Mouse (Mus musculus) lung, postnatal 0 days (tissue): ENCODE measurements around the gene Msantd1. TPM values are rescaled to one million over a fixed set of nuclear protein-coding genes. Genes with fewer than 3 reads are reported as not detected.
"Not testable (repeated sequence)": the region's sequence is repeated elsewhere in the genome, so short reads cannot be mapped to it uniquely, and the experiment has no call there.

Source experiments
- ATAC-seq: fragments of 200-750 bp; cut with Nextera tagmentation; 2 replicates; pipeline ENCODE4 v1.8.0; 2017; ENCODE audit warnings: moderate library complexity
- DNase-seq: peaks from one replicate; pipeline ENCODE4 v3.0.0-alpha.2; 2016; ENCODE audit warnings: low spot score
- H3K27ac ChIP-seq: fragments of 300-500 bp; sonication (generic); 2 replicates; pipeline ENCODE4 v1.5.1; 2014; ENCODE audit warnings: antibody characterized with exemption, mild to moderate bottlenecking, low read length, mixed read lengths
- H3K27me3 ChIP-seq: fragments of 300-500 bp; sonication (generic); replicated peaks from 2 replicates; pipeline ENCODE4 v1.6.1; 2014; ENCODE audit warnings: low read length, mixed read lengths; ENCODE audit not compliant: insufficient read depth
- H3K36me3 ChIP-seq: fragments of 300-500 bp; sonication (generic); 2 replicates; pipeline ENCODE4 v1.6.1; 2014; ENCODE audit warnings: low read length, mixed read lengths; ENCODE audit not compliant: insufficient read depth
- H3K4me1 ChIP-seq: fragments of 300-500 bp; sonication (generic); 2 replicates; pipeline ENCODE4 v1.6.1; 2014; ENCODE audit warnings: antibody characterized with exemption, low read depth, low read length, mixed read lengths; ENCODE audit not compliant: insufficient read depth
- H3K4me2 ChIP-seq: fragments of 300-500 bp; sonication (generic); replicated peaks from 2 replicates; pipeline ENCODE4 v1.6.1; 2014; ENCODE audit warnings: low read depth, mild to moderate bottlenecking, low read length, moderate library complexity, mixed read lengths
- H3K4me3 ChIP-seq: fragments of 300-500 bp; sonication (generic); 2 replicates; pipeline ENCODE4 v1.5.1; 2014; ENCODE audit warnings: low read depth, low read length
- H3K9ac ChIP-seq: fragments of 300-500 bp; sonication (generic); replicated peaks from 2 replicates; pipeline ENCODE4 v1.6.1; 2014; ENCODE audit warnings: low read depth, mild to moderate bottlenecking
- H3K9me3 ChIP-seq: fragments of 300-500 bp; sonication (generic); 2 replicates; pipeline ENCODE4 v1.6.1; 2016; ENCODE audit warnings: low read length, mixed read lengths
- CTCF ChIP-seq: IDR thresholded peaks from 2 replicates; pipeline ENCODE4 v1.5.1; 2016; ENCODE audit warnings: antibody characterized with exemption, mild to moderate bottlenecking
- EP300 ChIP-seq: IDR thresholded peaks from 2 replicates; pipeline ENCODE4 v1.6.1; 2016; ENCODE audit warnings: antibody characterized with exemption, mild to moderate bottlenecking, control low read depth
- WGBS: fragments of 180-500 bp; shearing (Covaris S2); extraction: QIAGEN DNeasy Blood & Tissue Kit; methylation state at CpG from one replicate; pipeline ENCODE4 v1.1.7; 2014; 5-methylcytosine and 5-hydroxymethylcytosine counted together
- polyA plus RNA-seq: library from polyadenylated mRNA; unstranded; fragments of >200 nt; fragmentation: Nextera tagmentation; extraction: Ambion mirVana; gene quantifications from 2 replicates; pipeline ENCODE4 v1.2.1, GENCODE M21; 2015

Msantd1 gene
- polyA plus RNA-seq: 0.50 and 0.73 TPM in 2 replicates

- Histone ChIP-seq H3K4me1 (peaks cover 8% of the 10 kb centered on the region; the same call in 1 of the 2 replicates), H3K4me3 (no peak within 1 kb of the TSS), H3K27me3 (no peaks in the 10 kb centered on the region), H3K36me3 (peaks cover 32% of the 10 kb centered on the region), H3K4me2 (no peak within 1 kb of the TSS), H3K9ac (no peak within 1 kb of the TSS), H3K9me3 (no peaks in the 10 kb centered on the region), H3K27ac (peak within 1 kb of the TSS; percentile 17)
- no peak for ATAC-seq
- no peak for DNase-seq
- TF ChIP-seq CTCF (no peak), EP300 (no peak)
- WGBS: 71% methylated on average over 6 of the region's 6 CpGs
Observed at GRCm38 (mm10) chr5:34907910-34908725, at the start of gene Msantd1. TSS of gene Msantd1 (plus strand) at chr5:34908012.

- Histone ChIP-seq H3K9ac (no peak overlapping the region), H3K4me2 (no peak overlapping the region), H3K27ac (no peak overlapping the region), H3K9me3 (no peaks in the 10 kb centered on the region), H3K4me3 (no peak overlapping the region), H3K27me3 (no peaks in the 10 kb centered on the region), H3K36me3 (peaks cover 10% of the 10 kb centered on the region; the same call in 1 of the 2 replicates), H3K4me1 (no peaks in the 10 kb centered on the region)
- TF ChIP-seq EP300 (no peak), CTCF (no peak)
- DNase-seq: no peak
- 79% methylated on average over 5 of the region's 5 CpGs for WGBS
- ATAC-seq: peak; percentile 43; the same call in 1 of the 2 replicates
Observed at GRCm38 (mm10) chr5:34865367-34865766, 42.4 kb upstream of the Msantd1 start.

- not testable (repeated sequence) for H3K9me3 ChIP-seq, H3K4me1 ChIP-seq, DNase-seq, H3K4me3 ChIP-seq, ATAC-seq, H3K4me2 ChIP-seq, H3K27me3 ChIP-seq, H3K27ac ChIP-seq, H3K9ac ChIP-seq
- WGBS: 86% methylated on average over 3 of the region's 3 CpGs
- peaks cover 28% of the 10 kb centered on the region for H3K36me3 ChIP-seq
Observed at GRCm38 (mm10) chr5:34880307-34880706, 27.5 kb upstream of the Msantd1 start.

DNA sequence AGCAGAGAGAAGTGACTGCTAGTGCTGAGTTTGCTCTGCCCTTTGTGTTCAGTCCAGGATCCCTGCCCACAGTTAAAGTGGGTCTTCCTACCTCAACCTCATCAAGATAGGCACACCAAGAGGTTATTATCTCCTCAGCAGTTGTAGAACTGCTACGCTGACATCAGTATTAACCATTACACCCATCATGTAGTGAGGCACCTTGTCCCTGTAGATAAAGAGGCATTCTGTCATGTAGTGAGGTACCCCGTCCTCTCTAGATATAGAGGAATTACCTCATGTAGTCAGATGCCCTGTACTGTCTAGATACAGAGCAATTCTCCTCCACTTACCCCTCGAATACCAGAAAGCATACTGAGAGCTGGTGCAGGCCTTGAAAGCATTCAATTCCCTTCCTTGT is 26.8 kb upstream of the Msantd1 start:
- WGBS: 95% methylated on average over 3 of the region's 3 CpGs
- peaks cover 28% of the 10 kb centered on the region for H3K36me3 ChIP-seq
- TF ChIP-seq CTCF: no peak
- TF ChIP-seq EP300: no peak
- no peaks in the 10 kb centered on the region for H3K27me3 ChIP-seq
- no peaks in the 10 kb centered on the region for H3K4me1 ChIP-seq
- H3K27ac ChIP-seq: no peak overlapping the region
- no peak for ATAC-seq
- no peaks in the 10 kb centered on the region for H3K9me3 ChIP-seq
- DNase-seq: no peak
- no peak overlapping the region for H3K9ac ChIP-seq
- H3K4me2 ChIP-seq: no peak overlapping the region
- H3K4me3 ChIP-seq: no peak overlapping the region

DNA sequence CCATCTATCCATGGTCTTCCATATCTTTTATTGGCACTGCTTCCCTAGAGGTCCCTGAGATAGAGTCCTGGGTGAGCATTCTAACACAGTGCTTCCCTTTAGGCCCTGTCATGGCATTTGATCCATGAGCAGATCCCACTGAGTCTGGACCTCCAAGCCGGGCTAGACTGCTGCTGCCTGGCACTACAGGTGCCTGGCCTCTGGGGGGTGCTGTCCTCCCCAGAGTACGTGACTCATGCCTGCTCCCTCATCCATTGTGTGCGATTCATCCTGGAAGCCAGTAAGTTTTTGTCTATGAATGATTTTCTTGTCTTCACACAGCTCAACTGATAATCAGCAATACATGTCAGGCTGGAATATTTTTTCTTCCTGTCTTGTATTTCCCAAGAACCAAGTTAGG is 22.6 kb upstream of the Msantd1 start:
- H3K9me3 ChIP-seq: no peaks in the 10 kb centered on the region
- TF ChIP-seq CTCF: peak; percentile 65
- TF ChIP-seq EP300: no peak
- H3K27me3 ChIP-seq: no peaks in the 10 kb centered on the region
- no peak overlapping the region for H3K9ac ChIP-seq
- H3K4me2 ChIP-seq: no peak overlapping the region
- DNase-seq (peak; percentile 27), ATAC-seq (peak; percentile 37; the same call in 1 of the 2 replicates)
- 0 out of 2 replicates have a peak, but pooled peaks cover 4% of the 10 kb centered on the region for H3K36me3 ChIP-seq
- no peaks in the 10 kb centered on the region for H3K4me1 ChIP-seq
- H3K27ac ChIP-seq: no peak overlapping the region
- H3K4me3 ChIP-seq: no peak overlapping the region
- WGBS: 82% methylated on average over 3 of the region's 3 CpGs

DNA sequence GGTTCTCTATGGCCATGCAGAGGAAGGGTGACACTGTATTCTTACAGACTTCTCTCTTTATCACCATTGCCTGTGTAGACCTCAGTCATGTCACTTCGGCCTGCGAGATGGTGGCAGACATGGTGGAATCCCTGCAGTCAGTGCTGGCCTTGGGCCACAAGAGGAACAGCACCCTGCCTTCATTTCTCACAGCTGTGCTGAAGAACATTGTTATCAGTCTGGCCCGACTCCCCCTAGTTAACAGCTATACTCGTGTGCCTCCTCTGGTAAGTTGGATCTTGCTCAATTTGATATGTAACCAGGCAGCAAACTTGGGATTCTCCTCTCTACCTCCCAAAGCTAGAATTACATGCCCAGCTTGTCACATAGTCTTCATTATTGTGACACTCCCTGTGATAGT is 18.6 kb upstream of the Msantd1 start:
- 85% methylated on average over 4 of the region's 4 CpGs for WGBS
- Histone ChIP-seq H3K9me3 (no peaks in the 10 kb centered on the region), H3K27me3 (no peaks in the 10 kb centered on the region), H3K4me1 (no peaks in the 10 kb centered on the region), H3K4me2 (no peak overlapping the region), H3K4me3 (no peak overlapping the region), H3K36me3 (0 out of 2 replicates have a peak, but pooled peaks cover 3% of the 10 kb centered on the region), H3K9ac (no peak overlapping the region), H3K27ac (no peak overlapping the region)
- DNase-seq: no peak
- no peak for ATAC-seq
- no peak for TF ChIP-seq CTCF
- no peak for TF ChIP-seq EP300
